Mouse (Mus musculus) bone marrow macrophage, adult 2 months (primary cell): ENCODE measurements around the gene Gpha2.

ENCODE experiments used
- CTCF ChIP-seq: IDR thresholded peaks from 2 replicates; pipeline ENCODE4 v1.5.1; 2012; ENCODE audit warnings: low read depth, mild to moderate bottlenecking, low read length, moderate library complexity
- POLR2A ChIP-seq: IDR thresholded peaks from 2 replicates; pipeline ENCODE4 v1.6.1; 2012; ENCODE audit warnings: mild to moderate bottlenecking, low read depth, low read length, borderline replicate concordance

DNA sequence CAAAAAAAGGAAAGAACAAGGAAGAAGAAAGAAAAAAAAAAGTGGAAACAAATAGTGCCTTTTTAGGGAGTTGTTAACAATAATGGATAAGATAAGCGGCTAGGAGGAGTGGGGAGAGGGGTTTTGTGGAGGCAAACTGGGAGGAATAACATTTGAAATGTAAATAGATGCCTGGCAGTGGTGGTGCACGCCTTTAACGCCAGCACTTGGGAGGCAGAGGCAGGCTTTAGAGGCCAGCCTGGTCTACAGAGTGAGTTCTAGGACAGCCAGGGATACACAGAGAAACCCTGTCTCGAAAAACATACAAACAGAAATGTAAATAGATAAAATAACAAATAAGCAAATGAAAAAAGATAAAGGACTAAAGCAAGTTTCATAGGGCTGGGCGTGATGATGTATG is 14.5 kb downstream of the Gpha2 start:
- TF ChIP-seq CTCF (no peak), POLR2A (no peak)
